In the genomic region with DNA sequence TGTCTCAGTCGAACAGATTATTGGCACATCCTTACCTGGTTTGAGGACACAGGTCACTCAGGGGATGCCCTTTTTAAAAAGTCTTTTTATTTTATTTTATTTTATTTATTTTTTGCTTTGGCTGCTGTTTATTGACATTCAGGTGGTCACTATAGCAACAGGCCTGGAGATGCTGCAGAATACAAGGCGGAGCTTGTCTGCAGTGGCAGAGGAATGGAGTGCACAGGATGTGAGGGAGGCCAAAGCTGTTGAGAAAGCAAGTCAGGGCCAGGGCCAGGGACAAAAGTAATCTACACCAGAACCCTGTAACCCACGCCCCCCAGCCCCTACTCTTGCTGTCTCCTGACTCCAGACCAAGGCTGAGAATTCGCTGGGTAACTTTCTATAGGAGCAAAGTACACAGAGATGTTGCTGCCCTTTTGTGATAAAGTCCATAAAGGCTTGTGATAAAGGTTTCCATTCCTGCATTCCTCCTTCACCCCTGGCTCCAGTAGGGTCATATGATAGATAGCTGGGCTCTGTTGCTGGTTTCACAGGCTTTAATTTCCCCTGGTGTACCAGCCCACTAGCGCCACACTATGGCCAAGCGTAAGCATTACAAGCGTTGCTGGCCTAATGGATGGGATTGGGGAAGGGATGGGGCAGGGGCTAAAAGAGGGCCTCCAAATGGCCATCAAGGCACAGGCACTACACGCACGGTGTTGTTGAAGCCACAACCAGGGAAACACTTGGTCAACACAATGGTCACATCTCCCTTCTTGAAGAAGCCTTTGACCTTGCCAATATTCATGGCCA, we compare ENCODE assay signal across 12 mouse cellular contexts. TPM values are rescaled to one million over a fixed set of nuclear protein-coding genes. Genes with fewer than 3 reads are reported as not detected.
DNase-seq lines count a peak whose midpoint lies in the region; ATAC-seq and TF ChIP-seq lines count a peak whose summit lies in the region.
"Had no signal": no experiment of that assay in that cellular context is flagged by ENCODE, and none has a peak within 500 bp of the region (broad histone marks: within the 10 kb centered on the region; RNA-seq: fewer than 3 reads in every experiment).

No protein-coding gene starts in this region.

- no peaks in the 10 kb centered on the region for H3K4me1 ChIP-seq in liver, postnatal 0 days (ENCODE audit: insufficient read depth)
- no peaks in the 10 kb centered on the region for H3K4me1 ChIP-seq in liver, embryonic 11.5 days (replicated peaks; ENCODE audit: control insufficient read depth, insufficient read depth, low read length)
- H3K4me1 ChIP-seq: limb, embryonic 13.5 days had no signal

- CTCF ChIA-PET in Patski (lab: Charles Lee), result no interaction called here

- TF ChIP-seq CTCF in gastrocnemius, adult 2 months (IDR thresholded peaks at IDR 0.05), result peak; percentile 39
- peak; percentile 34 for TF ChIP-seq CTCF in liver, postnatal 0 days (IDR thresholded peaks at IDR 0.05; ENCODE audit: low read depth)
- peak; percentile 50 for TF ChIP-seq CTCF in Patski (IDR thresholded peaks at IDR 0.05)

- no peaks in the 10 kb centered on the region for H3K36me3 ChIP-seq in liver, postnatal 0 days (replicated peaks; ENCODE audit: insufficient read depth, low read length)
- H3K36me3 ChIP-seq in liver, embryonic 11.5 days (ENCODE audit: control insufficient read depth, insufficient read depth, low read length), result no peaks in the 10 kb centered on the region
- H3K36me3 ChIP-seq: limb, embryonic 13.5 days had no signal

- WGBS in liver, postnatal 0 days (ENCODE audit: insufficient replicate concordance), result 44% methylated on average over 9 of the region's 9 CpGs
- WGBS in liver, embryonic 11.5 days, result 50% methylated on average over 8 of the region's 9 CpGs

- no peaks in the 10 kb centered on the region for H3K9me3 ChIP-seq in liver, postnatal 0 days (ENCODE audit: low read length)
- no peaks in the 10 kb centered on the region for H3K9me3 ChIP-seq in liver, embryonic 11.5 days (ENCODE audit: control insufficient read depth, low read length)
- H3K9me3 ChIP-seq: limb, embryonic 13.5 days had no signal

- no peak for TF ChIP-seq EP300 in liver, postnatal 0 days (IDR thresholded peaks at IDR 0.05; ENCODE audit: low read depth)

- no peak overlapping the region for H3K27ac ChIP-seq in gastrocnemius, adult 2 months
- H3K27ac ChIP-seq in liver, postnatal 0 days (ENCODE audit: low read depth), result no peak overlapping the region
- H3K27ac ChIP-seq in liver, embryonic 11.5 days (ENCODE audit: low read depth, low read length), result no peak overlapping the region
- H3K27ac ChIP-seq: limb, embryonic 13.5 days had no signal

- no peak for DNase-seq in gastrocnemius, adult 2 months
- no peak for DNase-seq in gastrocnemius, postnatal 36 days
- no peak for DNase-seq in liver, postnatal 0 days
- no peak for DNase-seq in liver, embryonic 11.5 days (ENCODE audit: low spot score)
- DNase-seq in Patski (ENCODE audit: low read depth, low spot score), result no peak
- peak; percentile 1 for DNase-seq in lung, postnatal 14 days
- DNase-seq in Muller cell, postnatal 12 days (ENCODE audit: inconsistent ontology term), result no peak
- DNase-seq in thymus, postnatal 25 days, result no peak
- DNase-seq: cerebellum, adult 8-10 months had no signal

- H3K27me3 ChIP-seq in liver, postnatal 0 days (ENCODE audit: insufficient read depth, low read length), result no peaks in the 10 kb centered on the region
- H3K27me3 ChIP-seq in liver, embryonic 11.5 days (replicated peaks; ENCODE audit: control insufficient read depth, insufficient read depth, low read length), result no peaks in the 10 kb centered on the region
- H3K27me3 ChIP-seq in Patski, result peaks cover 15% of the 10 kb centered on the region
- H3K27me3 ChIP-seq: limb, embryonic 13.5 days had no signal

- intact Hi-C loops in gastrocnemius, adult 2 months (cut with DNase I), result no loop called here
- intact Hi-C loops in gastrocnemius, postnatal 36 days (cut with DNase I), result no loop called here

- H3K9ac ChIP-seq in liver, postnatal 0 days (replicated peaks), result no peak overlapping the region
- no peak overlapping the region for H3K9ac ChIP-seq in liver, embryonic 11.5 days (ENCODE audit: low read depth, low read length)
- H3K9ac ChIP-seq: limb, embryonic 13.5 days had no signal

- ATAC-seq in liver, postnatal 0 days, result no peak
- ATAC-seq in liver, embryonic 11.5 days (replicated peaks; ENCODE audit: low FRiP score), result no peak
- ATAC-seq in Patski, result no peak
- ATAC-seq: inflammation-experienced regulatory T-cells, adult 6 months had no signal

- H3K4me2 ChIP-seq in liver, postnatal 0 days (ENCODE audit: low read depth, low read length), result no peak overlapping the region
- H3K4me2 ChIP-seq in liver, embryonic 11.5 days, result no peak overlapping the region
- H3K4me2 ChIP-seq: limb, embryonic 13.5 days had no signal

- POLR2A ChIA-PET in Patski (lab: Charles Lee), result no interaction called here

- no peak overlapping the region for H3K4me3 ChIP-seq in gastrocnemius, adult 2 months
- no peak overlapping the region for H3K4me3 ChIP-seq in liver, postnatal 0 days (ENCODE audit: low read depth, low read length)
- no peak overlapping the region for H3K4me3 ChIP-seq in liver, embryonic 11.5 days (ENCODE audit: low read depth, low read length)
- H3K4me3 ChIP-seq: limb, embryonic 13.5 days; myocyte had no signal

- in situ Hi-C loops in Patski (cut with MboI; ENCODE audit: low pct_unique_long_range_greater_than_20kb), result no loop called here

RNA-seq across cellular contexts. Expression of a gene that starts 29.8 kb away (rescaled TPM):
- total RNA-seq in gastrocnemius, adult 2 months (2021), result under 1 TPM; 0.15 to 0.47 TPM
- under 1 TPM; 0.36 to 0.42 TPM for total RNA-seq in gastrocnemius, postnatal 36 days (2021)
- 0.18 and 0.39 TPM in 2 replicates for polyA plus RNA-seq in liver, postnatal 0 days (2015; fragmentation: Nextera tagmentation; extraction: Ambion mirVana)
- 1.1 and 1.2 TPM in 2 replicates for polyA plus RNA-seq in liver, embryonic 11.5 days (2014; fragmentation: Nextera tagmentation; extraction: Ambion mirVana)
- polyA plus RNA-seq in Patski (2021), result 6.3 TPM

RNA-seq across cellular contexts. Expression of a gene that starts 40.8 kb away (rescaled TPM):
- not detected for total RNA-seq in gastrocnemius, adult 2 months (2021)
- total RNA-seq in gastrocnemius, postnatal 36 days (2021), result not detected
- polyA plus RNA-seq in liver, postnatal 0 days (2015; fragmentation: Nextera tagmentation; extraction: Ambion mirVana), result not detected in 2 replicates
- polyA plus RNA-seq in liver, embryonic 11.5 days (2014; fragmentation: Nextera tagmentation; extraction: Ambion mirVana), result not detected in 2 replicates
- polyA plus RNA-seq in Patski (2021), result not detected
- polyA plus RNA-seq: inflammation-experienced regulatory T-cells, adult 6 months; limb, embryonic 13.5 days; myocyte had no signal

RNA-seq across cellular contexts. Expression of a gene that starts 48.0 kb away (rescaled TPM):
- not detected for total RNA-seq in gastrocnemius, adult 2 months (2021)
- total RNA-seq in gastrocnemius, postnatal 36 days (2021), result not detected
- polyA plus RNA-seq in liver, postnatal 0 days (2015; fragmentation: Nextera tagmentation; extraction: Ambion mirVana), result not detected in 2 replicates
- not detected in 2 replicates for polyA plus RNA-seq in liver, embryonic 11.5 days (2014; fragmentation: Nextera tagmentation; extraction: Ambion mirVana)
- not detected for polyA plus RNA-seq in Patski (2021)
- polyA plus RNA-seq: inflammation-experienced regulatory T-cells, adult 6 months; limb, embryonic 13.5 days; myocyte had no signal

RNA-seq across cellular contexts. Expression of a gene that starts 54.3 kb away (rescaled TPM):
- total RNA-seq in gastrocnemius, adult 2 months (2021), result not detected
- total RNA-seq in gastrocnemius, postnatal 36 days (2021), result not detected
- polyA plus RNA-seq in liver, postnatal 0 days (2015; fragmentation: Nextera tagmentation; extraction: Ambion mirVana), result not detected in 2 replicates
- not detected in 2 replicates for polyA plus RNA-seq in liver, embryonic 11.5 days (2014; fragmentation: Nextera tagmentation; extraction: Ambion mirVana)
- polyA plus RNA-seq in Patski (2021), result not detected
- polyA plus RNA-seq: inflammation-experienced regulatory T-cells, adult 6 months; limb, embryonic 13.5 days; myocyte had no signal
